Mouse (Mus musculus): ENCODE measurements around the gene Cited2.

Gene Cited2

DNA sequence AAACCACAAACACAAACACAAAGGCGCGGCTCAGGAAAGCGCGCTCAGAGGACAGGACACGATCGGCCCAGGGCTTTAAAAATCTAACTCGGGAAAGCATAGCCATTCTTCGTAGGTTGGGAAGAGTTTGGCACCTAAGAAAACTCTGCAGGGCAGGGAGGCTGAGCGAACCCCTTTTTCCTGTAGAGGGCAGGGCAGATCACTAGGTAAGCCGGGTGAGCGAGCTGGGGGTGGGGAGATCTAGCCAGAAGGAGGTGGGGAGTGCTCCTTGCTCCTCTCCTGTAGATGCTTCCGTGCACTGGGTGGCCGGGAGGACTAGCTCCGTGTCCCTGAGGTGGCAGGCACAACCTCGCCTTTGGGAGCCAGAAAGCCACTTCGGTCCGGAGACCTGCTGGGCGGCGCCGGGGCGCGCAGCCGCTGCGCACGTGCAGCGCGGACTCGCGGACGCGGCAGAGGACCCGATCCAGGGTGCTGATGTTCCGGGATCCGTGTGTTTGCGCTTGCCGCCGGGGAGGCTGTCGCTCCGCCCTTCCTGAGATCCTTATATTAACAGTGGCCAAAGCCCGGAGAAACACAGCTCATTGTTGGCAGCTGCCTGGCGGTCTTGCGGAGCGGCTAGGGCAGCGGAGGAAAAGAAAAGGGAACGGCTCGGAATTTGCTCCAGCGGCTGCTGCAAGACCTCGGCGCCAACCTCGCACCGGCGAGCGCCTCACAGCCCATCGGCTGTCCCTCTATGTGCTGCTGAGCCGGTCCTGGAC is at the start of gene Cited2:
Cited2 (plus strand) TSS at position 566 of the 758 bp plus-strand sequence.
- DNase-seq (ENCODE audit: extremely low spot score, low read depth, low spot score) = peak; percentile 85

DNA sequence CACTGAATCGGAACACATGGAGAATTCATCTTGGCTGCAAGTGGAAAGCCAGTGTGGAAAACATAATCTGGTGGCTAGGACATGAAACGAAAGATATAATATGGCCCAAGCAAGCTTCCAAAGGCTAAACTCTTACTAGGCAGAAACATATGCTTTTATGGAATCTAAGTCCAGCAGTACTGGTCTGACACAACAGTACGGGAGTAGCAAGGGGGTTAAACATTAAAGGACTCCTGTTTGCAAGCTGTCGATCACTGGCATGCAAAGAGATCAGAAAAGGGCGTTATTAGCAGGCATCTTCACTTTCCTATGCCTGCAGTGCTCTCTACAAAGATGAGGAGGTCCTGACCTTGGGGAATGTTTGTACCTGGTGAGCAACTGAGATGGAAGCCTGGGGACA is 48.6 kb upstream of the Cited2 start:
- no peak for DNase-seq (ENCODE audit: extremely low spot score, low read depth, low spot score)

DNA sequence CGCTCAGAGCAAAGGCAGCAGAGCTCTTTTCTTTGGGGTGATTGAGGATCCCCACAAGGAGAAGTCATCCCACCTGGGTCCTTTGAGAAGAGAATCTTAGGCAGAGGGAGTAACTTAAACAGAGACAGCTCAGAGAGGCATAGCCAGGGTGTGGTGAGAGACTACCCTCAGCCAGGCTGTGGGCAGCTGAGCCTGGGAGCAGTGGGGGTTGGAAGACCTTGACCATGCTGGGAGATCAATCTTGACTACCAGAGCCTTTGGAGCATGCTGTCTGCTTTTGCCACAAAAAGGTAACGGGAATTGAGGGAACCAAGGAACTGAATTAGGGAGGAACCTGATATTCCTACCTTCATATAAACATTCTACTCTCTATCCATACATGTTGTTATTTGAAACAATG is 48.1 kb upstream of the Cited2 start:
- no peak for DNase-seq (ENCODE audit: extremely low spot score, low read depth, low spot score)

DNA sequence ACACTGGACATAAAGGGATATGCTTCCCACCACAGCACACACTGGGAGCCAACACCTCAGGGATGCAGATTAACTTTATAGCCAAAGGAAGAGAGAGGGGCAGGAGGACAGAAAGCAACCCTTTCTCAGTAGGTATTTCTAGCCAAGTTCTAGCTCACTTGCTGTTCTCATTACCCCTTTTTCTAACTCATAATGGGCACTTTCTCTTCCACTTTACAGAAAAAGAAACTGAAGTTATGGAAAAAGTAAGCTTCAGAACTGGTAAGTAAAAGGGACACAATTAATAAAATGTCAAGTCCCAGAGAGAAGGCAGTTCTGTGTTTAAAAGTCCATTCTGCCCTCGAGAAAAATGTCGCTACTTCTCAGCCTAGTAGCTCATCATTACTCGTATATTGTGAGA is 46.6 kb upstream of the Cited2 start:
- DNase-seq (ENCODE audit: extremely low spot score, low read depth, low spot score) = no peak

DNA sequence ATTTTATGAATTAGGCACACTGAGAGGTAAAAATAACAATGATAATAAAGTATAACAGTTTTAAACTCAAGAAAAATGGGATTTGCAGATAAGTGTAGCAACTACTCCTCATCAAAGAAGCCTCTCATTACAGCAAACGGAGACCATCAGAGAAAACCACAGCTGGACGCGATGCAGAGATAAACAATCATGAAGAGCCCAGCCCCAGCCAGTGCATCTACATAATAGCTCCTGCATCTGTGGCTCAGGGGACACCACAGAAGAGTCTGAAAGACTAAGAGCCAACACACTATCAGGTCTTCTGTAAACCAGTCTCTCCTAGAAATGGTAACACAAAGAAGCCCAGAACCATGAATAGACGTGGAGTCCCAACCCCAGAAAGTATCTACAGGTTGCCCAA is 45.7 kb upstream of the Cited2 start:
- DNase-seq (ENCODE audit: extremely low spot score, low read depth, low spot score) = no peak

DNA sequence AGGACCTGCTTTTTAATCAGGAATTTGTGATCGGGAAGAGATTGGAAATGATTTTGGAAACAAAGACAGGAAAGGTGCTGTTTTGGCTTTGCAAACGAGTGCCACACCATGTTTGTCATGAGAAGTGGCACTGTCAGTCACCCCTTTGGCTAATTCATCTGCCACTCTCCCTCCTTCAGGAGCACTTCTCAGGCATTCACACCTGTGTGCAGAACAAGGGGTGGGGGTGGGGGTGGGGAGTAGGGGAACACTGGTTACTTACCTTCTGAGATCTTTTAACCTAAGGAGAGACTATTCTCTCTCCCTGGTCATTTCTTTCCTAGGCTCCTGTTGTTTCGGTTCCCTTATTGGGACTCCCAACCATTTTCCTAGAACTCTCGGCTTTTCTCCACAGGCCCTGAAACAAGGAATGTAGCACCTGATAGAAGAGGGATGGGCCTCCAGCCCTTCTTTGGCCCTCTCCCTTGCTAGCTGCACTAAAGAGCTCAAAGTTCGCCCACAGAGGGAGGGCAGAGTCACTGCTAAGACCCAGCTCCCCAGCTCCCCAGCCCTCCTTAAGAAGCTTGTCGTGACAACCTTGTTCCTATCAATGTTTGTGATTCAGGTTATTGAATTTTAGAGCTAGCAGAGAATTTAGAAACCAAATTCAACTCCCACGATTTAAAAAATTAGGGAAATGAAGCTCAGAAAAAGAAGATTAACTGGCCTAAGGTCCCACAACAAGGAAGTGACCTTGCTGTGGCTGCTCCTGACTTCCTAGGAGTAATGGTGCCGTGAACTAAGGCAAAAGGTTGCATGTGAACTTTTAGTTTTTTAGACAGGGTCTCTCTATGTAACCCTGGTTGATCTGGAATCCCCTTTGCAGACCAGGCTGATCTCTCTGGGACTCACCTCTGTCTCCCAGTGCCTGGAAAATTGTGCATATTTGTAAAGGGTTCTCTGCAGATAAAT is 42.3 kb upstream of the Cited2 start:
- no peak for DNase-seq (ENCODE audit: extremely low spot score, low read depth, low spot score)

DNA sequence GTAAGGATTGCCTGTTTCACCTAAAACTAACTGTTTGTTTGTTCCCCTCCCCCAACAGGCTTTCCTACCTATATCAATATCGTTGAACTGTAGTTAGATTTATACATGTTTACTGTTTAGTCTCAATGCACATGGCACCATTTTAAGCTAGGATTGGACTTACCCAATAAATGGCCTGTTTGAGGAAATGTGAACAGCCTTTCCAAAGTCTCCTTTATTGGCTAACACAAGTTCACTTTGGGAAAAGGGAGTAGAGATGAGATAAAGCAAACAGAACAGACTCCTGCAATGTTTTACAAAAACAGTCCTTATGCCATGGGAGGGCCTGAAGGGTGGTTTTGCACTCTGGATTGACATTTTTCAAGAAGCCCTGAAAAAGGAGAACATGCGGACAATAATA is 41.6 kb upstream of the Cited2 start:
- DNase-seq (ENCODE audit: extremely low spot score, low read depth, low spot score) = no peak

DNA sequence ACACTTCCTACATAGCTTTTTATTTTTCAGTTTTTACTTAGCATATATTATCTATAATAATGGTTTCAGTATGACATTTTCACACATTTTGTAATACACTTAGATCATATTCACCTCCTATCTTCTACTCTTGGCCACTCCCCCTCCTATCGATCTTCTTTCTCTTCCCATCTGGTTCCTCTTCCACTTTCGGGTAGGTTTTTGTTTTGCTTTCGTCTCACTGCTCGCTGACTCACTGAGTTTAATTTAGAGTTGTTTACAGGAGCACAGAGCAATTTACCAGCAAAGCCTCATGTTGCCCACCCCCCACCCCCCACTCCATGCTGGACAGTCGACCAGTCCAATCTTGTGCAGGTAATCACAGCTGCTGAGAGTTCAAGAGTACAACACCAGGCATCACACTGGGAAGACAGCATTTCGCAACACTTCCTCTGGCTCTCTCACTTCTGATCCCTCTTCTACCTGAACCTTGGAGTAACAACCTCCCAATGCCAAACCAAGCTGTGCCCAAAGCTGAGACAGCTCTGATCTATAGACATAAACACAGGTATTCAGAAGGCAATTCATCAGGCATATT is 39.1 kb upstream of the Cited2 start:
- DNase-seq (ENCODE audit: extremely low spot score, low read depth, low spot score) = no peak

DNA sequence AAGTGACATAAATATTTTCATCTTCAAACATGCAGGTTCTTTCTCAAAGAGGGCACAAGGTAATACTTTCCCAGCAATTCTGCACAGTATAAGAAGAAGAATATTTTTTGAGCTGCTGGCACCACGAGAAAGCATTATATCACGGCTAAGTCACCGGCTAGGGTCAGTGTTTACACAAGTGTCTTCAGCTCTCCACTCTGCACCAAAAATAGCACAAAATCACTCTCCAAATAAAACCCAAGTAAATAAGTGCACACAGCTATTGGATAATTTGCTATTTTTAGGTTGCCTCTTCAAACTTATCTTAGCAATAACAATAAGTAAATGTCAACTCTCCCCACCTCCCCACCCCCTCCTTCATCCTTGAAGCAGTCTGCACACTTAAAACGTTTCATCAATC is 33.2 kb upstream of the Cited2 start:
- no peak for DNase-seq (ENCODE audit: extremely low spot score, low read depth, low spot score)

DNA sequence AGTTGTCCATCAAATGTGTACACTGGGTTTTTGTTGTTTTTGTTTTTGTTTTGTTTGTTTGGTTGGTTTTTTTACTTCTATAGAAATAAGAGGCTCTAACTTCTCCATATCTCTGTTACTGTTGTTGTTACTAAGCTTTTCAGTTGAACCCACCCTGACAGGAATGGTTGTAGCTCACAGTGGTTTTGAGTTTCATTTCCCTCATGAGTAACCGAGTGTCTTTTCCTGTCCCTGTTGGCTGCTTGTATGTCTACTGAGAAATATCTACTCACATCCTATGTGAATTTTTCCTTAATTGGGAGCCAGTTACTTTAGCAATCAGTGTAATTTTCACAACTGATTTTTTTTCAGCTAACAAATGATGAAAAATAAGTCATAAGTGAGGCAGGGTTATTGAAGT is 31.3 kb upstream of the Cited2 start:
- no peak for DNase-seq (ENCODE audit: extremely low spot score, low read depth, low spot score)

DNA sequence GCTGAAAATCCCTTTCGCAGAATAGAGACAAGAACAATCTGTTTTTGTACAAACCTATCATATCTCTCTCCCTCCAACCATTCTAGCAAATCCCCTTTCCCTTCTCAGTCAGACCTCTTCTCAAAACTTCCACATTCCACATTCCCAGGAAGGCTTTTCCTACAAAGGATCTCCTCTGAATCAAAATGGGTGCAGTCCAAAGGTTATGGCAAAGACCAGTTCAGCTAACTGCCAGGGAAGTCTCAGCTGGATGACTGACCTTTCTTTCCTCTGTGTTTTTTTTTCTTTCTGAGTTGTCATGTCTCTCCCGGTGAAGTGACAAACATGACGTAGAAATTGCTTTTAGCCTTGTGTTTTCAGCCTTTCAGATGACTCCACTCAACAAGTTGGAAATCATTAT is 27.2 kb upstream of the Cited2 start:
- DNase-seq (ENCODE audit: extremely low spot score, low read depth, low spot score) = no peak

DNA sequence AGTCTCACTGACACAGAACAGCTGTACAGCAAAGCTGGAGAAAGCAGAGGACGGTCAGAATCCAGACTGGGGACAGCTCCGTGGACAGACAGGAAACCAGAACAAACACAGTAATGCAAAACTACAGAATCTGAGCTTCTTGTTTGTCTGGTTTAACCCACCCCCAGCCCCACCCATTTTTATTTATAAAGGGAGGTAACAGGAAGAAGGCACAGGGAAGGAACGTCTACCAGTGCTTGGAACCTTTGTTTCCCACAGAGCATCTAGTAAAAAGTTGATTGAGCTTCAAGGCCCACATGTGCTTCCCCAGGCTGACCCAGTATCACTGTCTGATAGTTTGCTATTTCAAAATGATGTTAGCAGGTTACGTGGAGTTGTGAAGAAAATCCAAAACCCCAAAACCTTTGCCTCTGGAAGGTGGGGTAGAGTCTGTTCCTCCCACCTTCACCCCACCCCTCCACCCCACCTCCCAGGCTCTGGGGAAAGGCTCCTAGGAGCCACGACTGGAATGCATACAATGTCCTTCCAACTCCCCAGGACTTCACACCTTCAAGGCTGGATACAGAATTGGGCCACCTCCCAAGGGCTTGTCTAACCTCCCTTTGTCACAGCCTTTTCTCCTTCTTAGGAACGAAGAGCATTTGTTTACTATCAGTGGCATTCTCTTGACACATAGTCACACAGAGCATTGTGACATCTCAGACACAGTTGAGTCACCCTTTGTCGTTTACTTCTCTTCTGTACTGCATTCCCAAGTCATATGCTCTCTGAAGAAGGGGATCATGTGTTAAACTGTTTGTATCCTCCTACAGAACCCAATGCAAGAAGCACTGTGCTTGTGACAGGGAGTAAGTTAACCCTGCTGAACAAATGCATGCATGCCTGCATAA is 25.4 kb upstream of the Cited2 start:
- DNase-seq (ENCODE audit: extremely low spot score, low read depth, low spot score) = no peak

DNA sequence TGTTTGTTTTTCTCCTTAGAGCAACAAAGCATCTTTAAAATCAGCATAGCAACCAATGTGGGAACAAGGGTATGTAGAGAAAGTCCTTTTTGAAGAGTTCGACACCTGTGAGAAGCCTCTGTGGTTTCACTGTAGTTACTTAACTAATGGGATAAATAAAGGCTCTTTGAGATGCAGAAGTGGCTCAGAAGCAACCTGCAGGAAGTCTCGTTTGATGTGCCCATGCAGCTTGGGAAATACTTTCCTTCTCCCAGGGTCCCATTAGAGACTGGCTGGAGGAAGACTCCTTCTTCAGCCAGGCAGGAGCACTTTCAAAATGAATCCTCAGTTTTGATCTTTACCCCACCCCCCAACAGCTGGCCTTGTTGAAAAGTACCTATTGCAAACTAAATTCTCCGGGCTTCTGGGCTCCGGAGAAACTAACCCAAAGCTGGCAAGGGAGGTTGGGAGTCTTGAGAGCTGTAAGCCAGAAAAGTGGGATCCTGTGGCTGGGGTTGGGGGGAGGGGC is 17.5 kb upstream of the Cited2 start:
- DNase-seq (ENCODE audit: extremely low spot score, low read depth, low spot score) = no peak

DNA sequence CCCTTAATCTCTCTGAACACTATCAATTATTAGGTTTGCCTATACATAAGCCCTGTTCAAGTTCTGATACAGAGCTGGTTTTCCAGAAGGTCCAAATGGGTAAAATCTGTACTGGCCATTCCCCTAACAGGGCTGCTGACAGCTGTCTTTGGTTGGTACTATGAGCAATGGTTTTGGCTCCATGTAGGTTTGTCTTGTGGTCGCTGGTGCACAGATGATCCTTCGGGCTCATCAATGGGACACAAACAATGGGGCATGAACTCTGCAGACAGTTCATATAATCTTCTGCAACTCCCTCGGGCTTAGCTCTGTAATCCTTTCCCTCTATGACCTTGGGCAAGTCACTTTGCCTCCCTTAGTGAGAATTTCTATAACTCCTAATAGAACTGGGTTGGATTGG is 12.3 kb upstream of the Cited2 start:
- DNase-seq (ENCODE audit: extremely low spot score, low read depth, low spot score) = no peak

DNA sequence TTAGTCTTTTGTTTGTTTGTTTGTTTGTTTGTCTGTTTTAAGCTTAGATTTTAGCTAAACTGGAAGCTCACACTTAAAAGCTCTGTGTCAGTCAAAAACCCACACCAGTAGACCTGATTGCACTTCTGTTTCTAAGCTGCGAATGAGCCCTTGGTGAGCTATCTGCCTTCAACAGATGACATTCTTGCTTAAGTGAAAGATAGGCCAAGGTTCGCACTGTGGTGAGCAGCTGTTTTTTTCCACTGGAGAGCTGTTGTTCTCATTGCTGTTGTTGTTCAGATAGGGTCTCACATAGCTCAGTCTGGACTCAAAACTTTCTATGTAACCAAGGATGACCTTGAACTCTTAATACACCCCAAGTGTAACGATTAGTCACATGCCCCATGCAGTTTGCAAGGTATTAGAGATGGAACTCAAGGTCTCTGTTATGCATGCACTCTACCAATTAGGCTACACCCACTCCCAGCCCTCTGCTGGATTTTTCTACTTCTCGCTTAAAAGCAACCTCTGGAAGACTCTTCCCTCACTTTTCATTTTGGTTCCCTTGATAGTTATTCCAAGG is 3.9 kb upstream of the Cited2 start:
- no peak for DNase-seq (ENCODE audit: extremely low spot score, low read depth, low spot score)

DNA sequence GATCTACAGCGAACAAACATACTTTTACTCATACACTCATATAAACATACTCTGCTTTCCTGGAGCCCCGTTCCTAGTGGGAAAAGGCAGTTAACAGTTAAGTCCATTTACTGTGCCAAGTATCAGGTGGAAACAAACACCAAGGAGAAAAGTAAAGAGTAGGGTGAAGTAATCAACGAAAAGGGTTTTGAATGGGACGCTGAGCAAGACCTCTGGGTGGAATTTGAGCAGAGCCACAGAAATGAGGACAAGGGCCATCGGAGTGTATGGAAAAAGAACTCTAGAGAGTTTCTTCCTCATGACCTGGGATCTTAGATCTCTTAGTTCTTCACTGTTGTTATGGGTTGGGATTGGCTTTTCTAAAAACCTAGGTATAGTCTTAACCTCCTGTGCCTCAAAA is 3.4 kb upstream of the Cited2 start:
- DNase-seq (ENCODE audit: extremely low spot score, low read depth, low spot score) = no peak

DNA sequence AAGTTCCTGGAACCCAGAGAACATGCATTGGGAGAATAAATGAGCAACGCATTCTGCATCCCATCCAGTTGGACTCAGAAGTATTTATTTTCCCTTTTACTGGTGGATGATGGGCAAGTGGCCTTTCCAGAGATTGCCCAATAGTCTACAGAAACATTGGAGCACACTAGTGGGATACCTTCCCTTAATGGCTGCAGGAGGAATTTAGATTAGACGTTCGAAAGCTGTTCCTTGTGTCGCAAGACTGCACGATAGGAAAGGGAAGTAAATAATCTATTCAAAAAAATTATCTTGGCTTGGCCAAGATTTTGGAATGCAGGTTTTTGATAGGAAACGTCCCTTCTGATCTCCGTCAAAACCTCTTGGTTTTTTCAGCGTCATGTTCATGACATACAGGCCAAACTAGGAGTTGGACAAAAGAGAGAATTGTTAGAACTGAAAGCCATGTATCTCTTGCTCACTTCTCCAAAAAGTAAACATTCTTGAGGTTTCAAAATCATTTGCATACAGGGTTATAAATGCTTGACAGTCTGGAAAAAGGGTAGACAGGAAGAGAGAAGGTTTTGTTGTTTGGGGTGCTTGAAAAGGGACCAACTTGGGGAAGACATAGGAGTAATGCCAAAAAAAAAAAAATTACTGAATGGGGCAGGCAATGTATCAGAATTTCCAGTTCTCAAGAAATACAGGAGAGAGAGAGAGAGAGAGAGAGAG is 2.0 kb upstream of the Cited2 start:
- DNase-seq (ENCODE audit: extremely low spot score, low read depth, low spot score) = no peak

DNA sequence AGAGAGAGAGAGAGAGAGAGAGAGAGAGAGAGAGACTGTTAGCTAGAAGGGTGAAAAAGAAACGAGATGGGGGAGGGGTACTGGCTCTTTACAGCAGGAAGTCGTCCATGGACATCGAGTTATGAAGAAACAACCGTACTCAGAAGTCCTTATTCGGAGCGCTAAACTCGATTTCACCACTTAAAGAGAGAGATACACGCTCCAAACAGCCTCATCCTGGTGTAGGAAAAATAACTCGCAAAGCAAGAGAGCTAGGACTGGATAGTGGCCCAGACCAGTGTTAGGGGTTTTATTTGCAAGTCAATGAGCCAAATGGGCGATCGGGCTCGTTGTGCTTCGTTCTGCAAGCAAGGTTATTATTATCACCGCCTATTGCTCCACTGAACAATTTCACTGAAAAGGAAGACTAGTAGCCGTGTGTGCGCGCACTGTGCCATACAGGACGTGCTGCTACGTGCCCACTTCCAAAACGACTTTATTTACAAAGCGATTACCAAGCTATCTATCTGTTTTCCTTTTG is 1.4 kb upstream of the Cited2 start:
- DNase-seq (ENCODE audit: extremely low spot score, low read depth, low spot score) = no peak

DNA sequence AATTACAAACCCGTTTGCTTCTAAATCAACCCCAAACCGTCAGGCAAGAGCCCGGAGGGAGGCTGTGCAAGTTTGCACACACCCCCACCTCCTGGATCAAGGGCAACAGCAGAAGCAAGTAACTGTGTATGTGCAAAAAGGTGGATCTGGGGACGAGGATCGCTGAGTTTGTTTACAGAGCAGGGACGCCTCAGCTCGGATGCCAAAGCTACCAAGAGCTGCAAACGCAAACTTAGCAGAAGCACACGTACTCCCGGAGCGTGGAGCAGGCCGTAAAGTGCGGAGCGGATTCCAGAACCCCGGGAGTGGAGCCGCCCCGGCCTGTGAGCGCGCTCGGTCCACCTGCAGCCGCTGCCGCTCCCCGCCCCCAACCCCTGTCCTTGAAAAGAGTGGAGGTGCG is 860 bp upstream of the Cited2 start:
- DNase-seq (ENCODE audit: extremely low spot score, low read depth, low spot score) = peak; percentile 81
